Mouse (Mus musculus) erythroblast, adult 5-6 weeks (primary cell): Measurements from ENCODE around the gene Agxt2. TPM values are rescaled to one million over a fixed set of nuclear protein-coding genes. Genes with fewer than 3 reads are reported as not detected.

ENCODE experiments used
- ATAC-seq: replicated peaks from 2 replicates; pipeline ENCODE4 v1.8.0; 2016; ENCODE audit warnings: moderate number of reproducible peaks, mild to moderate bottlenecking, moderate TSS enrichment, inconsistent platforms; ENCODE audit not compliant: poor library complexity, low FRiP score, severe bottlenecking
- total RNA-seq, 2 experiments: library from RNA; stranded (forward) in 1 of 2; stranded (reverse) in 1 of 2; fragments of 150-400 nt in 1 of 2; fragments of 200-764, 138-1000 nt in 1 of 2; gene quantifications; 2 replicates each; pipeline versions ENCODE4 v1.2.3 to v1.2.4; 2015 to 2017; ENCODE audit warnings: low replicate concordance in 2 of 2

Gene Agxt2
- total RNA-seq, 2 experiments from 2014 or later: not detected

- ATAC-seq: no peak
These were observed 63.4 kb downstream of the Agxt2 start for GRCm38 (mm10) chr15:10421785-10422144.

GRCm38 (mm10) chr15:10426124-10426523 lies 67.8 kb downstream of the Agxt2 start:
- ATAC-seq: no peak

DNA sequence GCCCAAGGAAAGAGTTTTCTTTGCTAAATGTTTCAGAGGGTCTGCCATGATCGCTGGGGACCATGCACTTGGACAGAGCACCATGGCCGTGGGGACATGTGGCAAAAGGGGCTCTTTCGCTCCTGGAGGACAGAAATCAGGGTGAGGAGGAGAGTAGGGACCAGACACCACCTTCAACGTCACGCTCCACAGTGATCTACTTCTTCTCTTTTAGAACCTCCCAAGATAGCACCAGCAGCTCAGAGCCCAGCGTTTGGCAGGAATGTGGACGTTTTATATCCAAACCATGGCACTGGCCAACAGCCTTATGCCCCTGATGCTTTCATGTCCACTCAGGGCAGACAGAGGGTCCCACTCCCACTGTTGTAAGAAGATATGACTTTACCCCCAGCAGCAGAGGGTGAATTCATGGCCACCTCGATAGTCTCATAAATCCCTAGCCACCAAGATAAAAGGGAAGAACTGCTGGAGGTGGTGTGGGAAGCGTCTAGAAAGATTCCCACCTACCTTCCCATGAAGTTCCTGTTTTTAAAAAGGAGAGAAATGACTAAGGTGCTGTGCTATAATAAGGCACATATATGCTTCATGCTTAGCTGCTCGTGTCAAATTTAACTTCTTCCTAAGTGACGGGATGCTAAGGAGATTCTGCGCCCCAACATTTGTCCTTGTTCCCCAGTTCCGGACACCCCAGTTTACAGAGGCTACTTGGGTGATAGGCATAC lies 68.4 kb downstream of the Agxt2 start:
- ATAC-seq: no peak

DNA sequence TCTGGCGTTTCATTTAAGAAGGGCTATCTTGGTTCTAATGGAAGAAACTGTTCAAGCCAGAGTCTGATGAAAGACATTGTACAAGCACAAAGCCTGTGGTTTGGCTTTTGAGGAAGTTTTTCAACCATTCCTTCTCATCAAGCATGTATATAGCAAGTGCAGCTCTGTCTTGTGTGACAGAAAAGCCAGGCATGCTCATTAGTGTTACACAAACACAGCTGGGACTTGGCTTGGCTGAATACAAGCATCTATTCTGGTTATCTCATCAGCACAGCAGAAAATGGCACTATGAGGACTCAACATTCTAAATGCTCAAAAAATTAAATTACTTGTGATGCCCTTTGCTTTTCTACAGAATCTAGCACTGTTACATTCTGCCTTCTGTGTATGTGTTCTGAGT lies 78.6 kb downstream of the Agxt2 start:
- ATAC-seq: no peak

- ATAC-seq: no peak
These were observed 81.6 kb downstream of the Agxt2 start for GRCm38 (mm10) chr15:10439963-10440362.

DNA sequence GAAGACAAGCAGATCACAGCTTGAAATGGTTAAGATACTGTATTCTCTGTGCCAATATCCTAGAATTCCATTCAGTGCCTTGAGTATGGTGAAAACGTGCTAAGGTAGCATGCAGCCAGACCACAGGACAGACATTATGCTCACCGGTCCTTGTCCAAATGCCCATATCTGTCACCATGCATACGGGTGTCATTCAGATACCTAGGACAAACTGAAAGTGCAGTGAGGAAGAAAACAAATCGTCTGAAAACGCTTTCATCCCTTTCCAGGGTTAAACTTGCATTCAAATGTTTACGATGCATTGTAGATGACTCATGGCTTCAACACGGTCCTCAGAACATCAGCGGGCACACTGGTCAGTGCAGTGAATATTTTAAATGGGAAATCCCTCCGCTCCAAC lies 83.2 kb downstream of the Agxt2 start:
- ATAC-seq: no peak

- no peak for ATAC-seq
These were observed 83.9 kb downstream of the Agxt2 start for GRCm38 (mm10) chr15:10442275-10442674.

DNA sequence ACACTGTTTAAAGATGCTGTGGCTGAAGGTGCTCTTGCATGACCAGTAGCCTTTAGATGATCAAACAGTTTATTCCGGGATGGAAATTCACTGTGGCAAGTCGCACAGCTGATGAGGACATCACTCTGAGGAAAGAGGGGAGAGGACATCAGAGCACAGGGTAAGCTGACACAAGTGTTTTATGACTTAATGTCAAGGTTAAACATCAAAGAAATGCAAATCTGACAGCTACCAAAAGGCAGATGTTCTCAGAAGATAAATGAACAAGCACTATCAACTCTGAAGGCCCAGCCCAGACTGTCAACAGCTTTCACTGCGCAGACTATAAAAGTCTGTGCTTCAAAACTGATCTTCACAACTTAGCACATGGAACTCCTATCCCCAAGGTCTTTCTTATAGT lies 88.8 kb downstream of the Agxt2 start:
- no peak for ATAC-seq

Other genes with a start within 250 kb of the Agxt2 start
- 2.9 TPM in 1 of 2 replicates, not detected in the other for gene Prlr, start 181.3 kb upstream of the Agxt2 start, total RNA-seq (2015; ENCODE audit: low replicate concordance)
- 0.09 TPM in 1 of 2 replicates, not detected in the other for gene Prlr, start 181.3 kb upstream of the Agxt2 start, total RNA-seq (2017; ENCODE audit: low replicate concordance)
- gene Gm21973, start 33.2 kb upstream of the Agxt2 start, total RNA-seq (2015; ENCODE audit: low replicate concordance): not detected in 2 replicates
- gene Gm21973, start 33.2 kb upstream of the Agxt2 start, total RNA-seq (2017; ENCODE audit: low replicate concordance): not detected in 2 replicates
- 5.2 and 26.5 TPM in 2 replicates for gene Dnajc21, start 112.0 kb downstream of the Agxt2 start, total RNA-seq (2015; ENCODE audit: low replicate concordance)
- 6.6 and 9.9 TPM in 2 replicates for gene Dnajc21, start 112.0 kb downstream of the Agxt2 start, total RNA-seq (2017; ENCODE audit: low replicate concordance)
- gene Brix1, start 127.4 kb downstream of the Agxt2 start, total RNA-seq (2015; ENCODE audit: low replicate concordance): 32.2 and 39.6 TPM in 2 replicates
- gene Brix1, start 127.4 kb downstream of the Agxt2 start, total RNA-seq (2017; ENCODE audit: low replicate concordance): 4.9 and 12.0 TPM in 2 replicates
- 9.2 and 10.6 TPM in 2 replicates for gene Rad1, start 127.5 kb downstream of the Agxt2 start, total RNA-seq (2015; ENCODE audit: low replicate concordance)
- 1.3 and 6.4 TPM in 2 replicates for gene Rad1, start 127.5 kb downstream of the Agxt2 start, total RNA-seq (2017; ENCODE audit: low replicate concordance)
- gene Ttc23l, start 200.1 kb downstream of the Agxt2 start, total RNA-seq (2015; ENCODE audit: low replicate concordance): not detected in 2 replicates
- not detected in 2 replicates for gene Ttc23l, start 200.1 kb downstream of the Agxt2 start, total RNA-seq (2017; ENCODE audit: low replicate concordance)